Mouse (Mus musculus): ENCODE data around the gene Zdhhc14.
"Not testable (repeated sequence)": the region's sequence is repeated elsewhere in the genome, so short reads cannot be mapped to it uniquely, and the experiment has no call there.

Gene Zdhhc14

DNA sequence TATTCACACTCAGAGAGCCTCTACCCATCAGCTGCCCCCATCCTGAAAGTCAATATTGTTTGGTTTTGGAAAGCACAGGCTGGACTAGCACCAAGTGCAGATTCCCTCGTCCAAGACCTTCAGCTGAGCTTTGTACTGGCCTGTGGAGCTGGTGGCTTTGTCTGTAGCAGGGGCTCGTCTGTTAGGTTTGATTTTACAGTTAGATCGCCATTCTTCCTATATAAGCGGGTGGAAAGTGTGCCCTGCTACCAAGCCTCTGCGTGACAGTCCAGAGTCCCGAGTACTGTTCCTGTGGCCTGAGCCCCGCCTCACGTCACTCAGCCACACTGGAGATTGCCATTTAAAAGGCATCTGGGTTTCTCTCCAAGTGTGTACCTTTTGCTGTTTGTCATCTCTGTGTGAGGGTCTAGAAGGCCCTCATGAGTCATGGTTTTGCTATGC, 113.8 kb downstream of the Zdhhc14 start:
- peak; percentile 53 for DNase-seq (ENCODE audit: inconsistent ontology term)

DNA sequence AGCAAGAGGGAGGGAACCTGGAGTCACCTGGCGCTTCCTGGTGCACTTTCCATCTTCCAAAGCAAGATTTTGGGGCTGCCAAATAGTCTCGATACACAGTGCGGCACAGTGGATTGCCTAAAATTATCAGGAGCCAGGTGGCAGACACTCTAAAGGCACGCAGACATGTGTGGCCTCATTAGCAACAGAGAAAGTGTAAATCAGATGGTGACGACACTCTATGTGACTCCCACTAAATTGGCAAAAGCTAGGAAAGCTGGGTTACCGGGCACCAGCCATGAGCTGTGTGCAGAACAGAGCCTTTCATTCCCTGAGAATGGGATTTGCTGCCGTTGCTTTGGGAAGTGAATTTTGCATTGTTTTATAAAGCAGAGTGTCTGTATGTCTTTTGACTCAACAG, 115.0 kb downstream of the Zdhhc14 start:
- DNase-seq (ENCODE audit: inconsistent ontology term) = no peak

DNA sequence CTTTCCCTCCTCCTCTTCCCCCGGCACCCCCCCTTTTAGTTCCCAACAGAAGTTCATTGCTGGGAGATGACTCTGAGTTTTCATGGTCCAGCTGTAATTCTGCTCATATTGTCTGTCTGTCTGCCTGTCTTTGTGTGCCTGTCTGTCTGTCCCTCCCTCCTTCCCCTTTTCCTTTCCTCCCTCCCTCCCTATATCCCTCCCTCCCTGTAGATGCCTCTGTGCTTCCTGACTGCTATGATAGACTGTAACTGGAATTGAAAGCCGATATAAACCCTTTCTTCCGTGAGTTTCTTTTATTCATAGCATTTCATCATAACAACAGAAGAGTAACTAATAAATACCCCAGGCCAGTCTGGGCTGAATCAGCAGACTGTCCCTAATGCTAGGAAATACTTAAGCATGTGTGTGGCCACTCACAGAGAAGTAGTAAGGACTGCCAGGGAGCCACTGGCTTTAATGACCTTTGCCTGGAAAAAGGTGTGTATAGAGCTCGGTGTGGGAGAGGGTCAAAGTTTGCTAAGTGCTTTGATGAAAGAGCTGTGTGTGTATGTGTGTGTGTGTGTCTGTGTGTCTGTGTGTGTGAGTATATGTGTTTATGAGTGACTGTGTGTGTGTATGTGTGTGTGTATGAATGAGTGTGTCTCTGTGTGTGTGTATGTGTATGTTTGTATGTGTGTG, 117.7 kb downstream of the Zdhhc14 start:
- no peak for DNase-seq (ENCODE audit: inconsistent ontology term)

DNA sequence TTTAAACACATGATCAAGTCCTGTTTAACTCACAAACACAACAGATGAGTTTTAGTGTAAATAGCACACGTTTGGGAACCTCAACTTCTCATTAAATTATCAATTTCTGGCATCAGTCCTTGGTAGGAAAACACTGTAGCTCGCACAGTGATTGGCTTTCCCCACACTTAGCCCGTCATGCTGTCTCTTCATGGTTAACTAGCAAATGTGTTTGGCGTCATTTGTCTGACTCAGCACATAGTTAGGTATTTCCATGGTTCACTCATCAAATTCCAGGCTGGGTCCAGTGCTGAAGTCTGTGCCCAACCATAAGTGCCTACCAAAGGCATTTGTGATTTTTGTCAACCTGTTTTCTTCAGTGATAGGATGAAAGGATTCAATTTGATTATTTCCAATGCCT, 119.9 kb downstream of the Zdhhc14 start:
- peak; percentile 75 for DNase-seq (ENCODE audit: inconsistent ontology term)

DNA sequence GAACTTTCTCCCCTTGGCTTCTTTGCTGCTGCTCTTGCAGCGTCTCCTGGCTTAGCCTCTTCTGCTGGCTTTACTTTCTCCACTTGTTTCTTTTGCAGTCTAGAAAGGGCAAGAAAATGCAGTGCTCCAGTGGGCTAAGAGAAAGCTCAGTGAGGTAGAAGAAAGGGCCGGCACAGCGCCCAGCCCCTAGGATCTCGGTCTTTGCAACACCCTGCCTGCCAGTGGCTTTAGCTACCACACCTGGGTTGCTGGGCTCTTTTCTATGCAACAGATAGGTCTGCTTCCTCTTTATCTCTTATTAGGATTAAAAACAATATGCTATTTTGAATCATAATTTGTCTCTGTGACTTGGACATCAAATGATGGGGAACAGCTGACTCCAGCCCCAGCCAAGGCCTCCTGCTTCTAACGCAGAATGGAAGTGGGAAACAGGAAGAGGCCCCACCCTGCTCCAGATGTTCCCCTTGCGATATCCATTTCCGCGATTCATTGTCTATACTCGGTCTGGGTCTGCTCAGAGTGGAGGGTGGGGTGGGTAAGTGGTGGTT, 122.5 kb downstream of the Zdhhc14 start:
- DNase-seq (ENCODE audit: inconsistent ontology term) = no peak

DNA sequence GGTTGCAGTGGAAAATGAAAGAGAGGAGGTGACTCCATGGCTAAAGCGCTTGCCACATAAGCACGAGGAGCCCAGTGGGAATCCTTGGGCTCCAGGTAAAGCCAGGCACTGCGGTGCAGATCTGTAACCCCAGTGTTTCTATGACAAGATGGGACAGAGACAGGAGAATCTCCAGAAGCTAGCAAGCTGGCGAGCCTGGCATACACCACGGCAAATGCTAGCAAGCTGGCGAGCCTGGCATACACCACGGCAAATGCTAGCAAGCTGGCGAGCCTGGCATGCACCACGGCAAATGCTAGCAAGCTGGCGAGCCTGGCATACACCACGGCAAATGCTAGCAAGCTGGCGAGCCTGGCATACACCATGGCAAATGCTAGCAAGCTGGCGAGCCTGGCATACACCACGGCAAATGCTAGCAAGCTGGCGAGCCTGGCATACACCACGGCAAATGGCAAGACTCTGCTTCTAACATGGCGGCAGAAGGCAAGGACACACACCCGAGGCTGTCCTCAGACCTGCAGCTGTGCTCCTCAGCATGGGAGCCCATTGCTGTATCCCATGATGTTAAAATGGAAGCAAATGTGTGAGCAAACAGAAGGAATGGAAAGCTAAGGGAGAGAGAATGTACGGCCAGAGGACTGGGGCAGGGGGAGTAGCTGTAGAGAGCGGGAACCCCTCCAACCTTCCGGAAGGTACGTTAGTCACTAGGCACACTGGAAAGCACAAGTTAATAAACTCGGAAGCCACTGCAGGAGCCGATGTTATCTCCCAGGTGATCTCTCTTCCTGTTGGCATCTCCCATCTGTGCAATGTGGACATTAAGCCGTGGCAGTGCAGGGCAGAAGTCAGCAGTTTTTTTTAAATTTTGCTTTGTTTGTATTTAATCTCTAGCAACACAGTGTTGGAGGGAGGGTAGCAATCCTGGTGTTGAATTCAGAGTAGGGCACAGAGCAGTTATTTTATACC, 129.6 kb downstream of the Zdhhc14 start:
- DNase-seq (ENCODE audit: inconsistent ontology term) = no peak

DNA sequence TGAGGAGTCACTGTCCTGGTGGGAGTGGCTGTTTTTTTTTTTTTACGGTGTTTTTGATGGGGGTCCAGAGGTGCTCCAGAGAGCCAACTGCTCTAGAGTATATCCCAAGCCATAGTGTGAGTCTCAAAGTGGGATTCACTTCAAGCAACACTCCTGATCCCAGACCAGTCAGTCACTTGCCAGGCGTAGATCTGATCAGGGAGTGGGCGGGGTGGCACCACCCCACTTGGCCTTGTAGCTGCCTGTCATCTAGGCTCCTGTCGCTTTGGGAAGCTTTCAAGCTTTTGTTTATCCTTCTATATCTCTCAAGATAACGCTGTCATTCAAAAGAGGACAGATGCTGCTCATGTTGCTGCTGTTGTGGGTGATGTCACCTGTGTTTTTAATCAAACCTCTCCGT, 130.4 kb downstream of the Zdhhc14 start:
- DNase-seq (ENCODE audit: inconsistent ontology term) = no peak

DNA sequence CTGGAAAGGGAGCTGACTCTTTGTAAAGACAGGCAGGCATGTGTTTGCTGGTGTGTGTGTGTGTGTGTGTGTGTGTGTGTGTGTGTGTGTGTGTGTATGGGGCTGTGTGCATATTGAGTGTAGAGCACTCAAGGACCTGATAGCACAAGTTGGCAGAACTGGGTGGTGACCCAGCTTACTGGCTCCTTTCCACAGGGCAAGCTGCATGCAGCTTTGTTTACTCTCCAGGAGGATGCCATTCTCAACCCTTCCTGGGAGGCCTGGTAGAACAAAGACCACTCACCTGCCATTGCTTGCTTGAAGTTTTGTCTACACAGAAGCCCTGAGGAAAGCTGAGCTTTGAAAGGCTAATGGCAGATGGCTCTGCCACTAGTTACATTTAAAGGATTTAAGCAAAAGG, 130.8 kb downstream of the Zdhhc14 start:
- DNase-seq (ENCODE audit: inconsistent ontology term) = no peak

DNA sequence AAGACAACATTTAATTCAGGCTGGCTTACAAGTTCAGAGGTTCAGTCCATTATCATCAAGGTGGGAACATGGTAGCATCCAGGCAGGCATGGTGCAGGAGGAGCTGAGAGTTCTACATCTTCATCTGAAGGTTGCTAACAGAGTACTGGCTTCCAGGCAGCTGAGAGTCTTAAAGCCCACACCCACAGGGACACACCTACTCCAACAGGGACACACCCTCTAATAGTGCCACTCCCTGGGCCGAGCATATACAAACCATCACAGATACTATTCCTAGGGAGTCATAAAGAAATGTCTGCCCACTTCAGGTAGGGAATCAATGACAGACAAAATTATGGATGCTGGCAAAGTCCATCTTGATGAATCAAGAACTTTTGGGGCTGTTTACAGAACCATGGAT, 132.5 kb downstream of the Zdhhc14 start:
- DNase-seq (ENCODE audit: inconsistent ontology term) = not testable (repeated sequence)

DNA sequence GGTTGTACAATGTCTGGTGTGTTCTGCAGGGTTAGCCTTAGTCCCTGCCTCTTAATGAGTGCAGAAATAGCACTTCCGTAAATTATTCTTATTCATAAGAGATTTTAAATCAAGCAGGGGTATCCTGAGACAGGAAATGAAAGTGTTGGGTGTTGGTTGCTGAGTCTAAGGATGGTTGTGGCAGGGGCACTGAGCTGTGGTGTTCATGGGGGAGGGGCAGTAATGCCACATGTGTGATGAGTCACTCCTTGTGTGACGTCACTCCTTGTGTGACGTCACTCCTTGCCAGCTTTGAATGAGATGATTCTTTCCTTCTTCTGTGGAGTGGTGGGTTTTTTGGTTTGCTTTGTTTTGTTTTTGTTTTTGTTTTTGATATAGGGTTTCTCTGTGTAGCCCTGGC, 134.0 kb downstream of the Zdhhc14 start:
- DNase-seq (ENCODE audit: inconsistent ontology term) = no peak

DNA sequence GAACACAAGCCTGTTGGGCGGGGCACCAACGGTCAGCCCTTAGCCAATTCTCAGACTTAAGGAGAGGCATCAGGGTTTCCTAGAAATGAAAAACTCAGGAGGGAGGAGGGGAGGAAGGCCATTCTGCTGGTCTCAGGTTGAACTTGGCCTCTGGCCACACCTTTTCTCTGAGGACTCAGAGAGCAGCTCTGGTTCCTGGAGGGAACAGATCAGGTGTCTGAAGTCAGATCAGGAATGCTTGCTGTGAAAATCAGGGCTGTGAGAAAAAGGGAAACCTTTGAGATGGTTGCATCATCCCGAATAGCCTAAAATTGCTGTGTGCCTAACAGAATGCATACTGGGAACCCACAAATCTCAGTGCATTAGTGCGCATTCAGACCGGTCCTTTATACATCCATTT, 135.3 kb downstream of the Zdhhc14 start:
- no peak for DNase-seq (ENCODE audit: inconsistent ontology term)

DNA sequence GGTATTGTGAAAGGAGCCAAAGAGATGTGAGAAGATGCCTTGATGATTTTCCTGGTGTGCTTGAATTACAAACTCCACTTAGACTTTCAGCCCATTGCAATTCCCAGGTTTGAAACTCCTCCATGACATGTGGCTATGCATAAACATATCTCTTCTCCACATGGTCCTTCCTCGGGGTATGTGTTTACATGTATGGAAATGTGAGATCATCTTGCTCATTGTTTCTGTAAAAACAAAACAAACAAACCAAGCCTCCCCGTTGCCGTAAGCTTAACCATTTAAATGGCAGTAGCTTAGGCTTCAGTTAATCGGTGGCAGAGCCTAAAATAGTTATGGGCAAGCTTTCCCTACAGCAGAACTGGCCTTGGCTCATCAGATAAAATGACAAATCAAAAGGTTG, 137.3 kb downstream of the Zdhhc14 start:
- no peak for DNase-seq (ENCODE audit: inconsistent ontology term)

DNA sequence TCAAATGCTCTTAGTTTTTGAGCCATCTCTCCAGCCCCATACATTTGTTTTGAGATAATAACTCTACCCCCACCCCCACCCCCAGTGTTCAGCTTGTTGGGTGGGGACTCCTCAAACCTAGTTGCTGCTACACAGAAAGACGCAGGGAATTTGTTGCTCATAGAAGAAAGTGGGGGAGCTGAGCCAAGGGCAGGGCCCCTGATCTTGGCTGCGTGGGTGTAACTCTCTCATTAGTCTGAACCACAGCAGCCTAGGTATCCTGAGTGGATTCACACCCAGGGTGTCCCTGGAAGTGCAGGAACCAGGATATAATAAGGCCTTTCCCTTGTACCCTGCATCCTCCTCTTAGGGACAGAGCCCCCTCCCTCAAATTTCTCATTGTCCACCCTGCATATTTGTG, 142.9 kb downstream of the Zdhhc14 start:
- DNase-seq (ENCODE audit: inconsistent ontology term) = peak; percentile 65

DNA sequence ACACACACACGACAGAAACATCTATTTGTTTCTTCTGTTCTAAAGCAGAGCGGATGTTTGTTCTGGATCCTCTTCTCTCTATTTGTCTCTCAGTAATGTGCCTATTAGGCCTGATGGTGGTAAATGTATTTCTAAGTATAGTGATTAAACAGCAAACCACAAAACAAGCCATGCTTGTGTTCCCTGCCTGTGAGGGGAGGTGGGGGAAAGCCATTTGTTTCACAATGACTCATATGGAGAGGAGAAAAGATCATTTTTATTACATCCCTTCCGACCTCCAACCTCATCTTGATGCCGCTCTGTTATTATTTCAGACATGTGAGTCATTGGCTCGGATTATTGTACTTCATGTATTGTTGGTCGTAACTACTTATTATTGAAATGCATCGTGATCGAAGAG, 149.1 kb downstream of the Zdhhc14 start:
- DNase-seq (ENCODE audit: inconsistent ontology term) = no peak

DNA sequence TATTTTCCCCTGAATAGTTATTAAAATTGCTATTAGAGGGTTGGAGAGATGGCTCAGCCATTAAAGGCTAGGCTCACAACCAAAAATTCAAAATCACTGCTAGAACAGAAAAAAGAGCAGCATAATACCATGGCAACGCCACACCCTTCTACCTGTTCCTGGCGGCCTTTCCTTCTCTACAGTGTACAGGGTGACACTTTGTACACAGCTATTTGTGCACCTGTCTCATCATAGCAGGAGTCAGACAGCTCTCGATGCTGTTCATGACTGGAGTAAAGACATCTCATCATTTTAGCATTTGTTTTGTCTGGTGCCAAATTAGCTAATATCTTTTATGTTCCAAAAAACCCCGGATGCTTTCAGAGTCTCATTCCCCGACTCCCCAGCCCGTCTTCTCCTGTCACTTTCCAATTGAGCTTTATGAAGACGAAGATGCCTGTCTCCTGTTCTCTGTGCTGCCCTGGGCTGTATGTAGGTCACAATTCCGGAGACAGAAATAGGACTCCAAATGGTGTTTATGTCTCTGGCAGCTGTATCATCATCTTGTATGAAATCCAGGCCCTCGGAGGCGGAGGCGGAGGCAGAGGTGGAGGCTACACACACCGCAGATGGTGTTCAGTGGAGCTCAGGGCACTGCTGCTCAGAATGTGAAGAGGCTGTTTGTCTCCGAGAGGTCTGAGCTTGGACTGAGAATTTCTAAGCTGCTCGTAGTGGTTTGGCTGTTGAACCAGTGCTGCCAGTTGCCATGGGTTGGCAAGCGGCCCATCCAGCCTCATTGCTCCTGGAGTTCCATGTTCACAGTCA, 150.8 kb downstream of the Zdhhc14 start:
- peak; percentile 86 for DNase-seq (ENCODE audit: inconsistent ontology term)

DNA sequence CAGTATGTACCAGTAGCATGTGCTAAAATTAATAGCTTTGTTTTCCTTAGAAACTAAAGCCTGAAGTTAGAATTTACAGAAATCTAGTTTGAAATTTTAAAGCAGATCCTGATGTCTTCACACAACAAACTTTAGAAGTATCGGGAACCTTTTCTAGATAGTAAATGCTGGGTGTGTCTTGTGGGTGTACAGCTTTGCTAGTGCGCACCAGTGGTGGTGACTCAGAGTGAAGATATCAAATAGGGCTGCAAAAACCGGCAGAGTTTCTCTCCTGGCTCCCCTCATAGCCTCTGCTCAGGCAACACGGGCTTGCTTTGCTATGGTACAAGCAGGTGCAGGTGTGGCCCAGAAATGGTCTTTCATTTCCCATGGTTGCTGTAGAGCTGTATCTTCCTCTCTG, 157.8 kb downstream of the Zdhhc14 start:
- no peak for DNase-seq (ENCODE audit: inconsistent ontology term)

DNA sequence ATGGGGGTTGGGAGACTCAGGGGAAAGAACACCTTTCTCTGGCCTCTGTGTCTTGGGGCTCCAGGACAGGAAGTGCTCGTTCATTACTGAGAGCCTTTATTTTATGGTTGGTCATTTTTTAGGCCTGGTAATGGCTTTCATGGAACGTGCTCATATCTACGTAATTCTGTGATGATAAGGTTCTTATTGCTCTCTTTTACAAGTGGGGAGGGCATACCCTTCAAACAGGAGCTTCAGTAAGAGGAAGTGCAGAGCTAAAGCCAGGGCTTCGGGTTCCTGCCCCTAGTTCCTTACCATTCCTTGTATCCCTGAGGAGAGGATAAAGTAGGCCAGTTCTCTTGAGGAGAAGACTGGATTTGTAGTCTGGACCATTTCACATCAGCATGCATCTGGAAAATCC, 158.3 kb downstream of the Zdhhc14 start:
- DNase-seq (ENCODE audit: inconsistent ontology term) = no peak

DNA sequence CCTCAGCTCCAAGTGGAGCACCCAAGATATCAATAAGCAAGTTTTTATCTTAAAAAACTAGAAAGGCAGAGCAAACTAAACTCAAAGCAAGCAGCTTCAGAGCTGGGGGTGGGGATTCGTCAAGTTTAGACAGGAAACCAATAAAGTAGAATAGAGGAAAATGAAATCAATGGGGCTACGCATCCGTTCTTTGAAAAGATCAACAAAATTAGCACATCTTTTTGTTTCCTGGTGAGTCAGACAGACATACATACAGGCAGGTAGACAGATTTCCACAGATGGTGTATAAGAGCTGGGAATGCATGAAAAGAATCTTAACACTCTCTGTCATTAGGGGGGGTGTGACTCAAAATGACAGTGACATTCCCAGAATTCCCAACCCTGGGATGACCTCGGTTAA, 159.2 kb downstream of the Zdhhc14 start:
- no peak for DNase-seq (ENCODE audit: inconsistent ontology term)

DNA sequence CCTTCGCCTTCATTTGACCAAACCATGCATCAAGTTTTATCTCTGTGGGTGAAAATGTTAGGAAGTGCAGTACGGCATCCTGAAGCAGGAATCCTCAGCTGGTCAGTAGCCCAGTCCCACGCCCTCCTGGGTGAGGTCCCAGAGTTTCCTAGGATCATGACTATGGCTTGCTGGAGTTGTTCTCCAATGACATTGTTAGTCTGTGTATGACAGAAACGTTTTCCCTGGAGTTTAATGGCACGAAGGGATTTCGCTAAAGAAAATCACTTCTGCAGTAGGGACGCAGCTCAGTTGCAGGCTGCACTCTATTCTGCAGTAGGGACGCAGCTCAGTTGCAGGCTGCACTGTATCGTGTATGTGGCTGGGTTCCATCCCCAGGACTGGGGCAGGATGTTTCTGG, 161.6 kb downstream of the Zdhhc14 start:
- no peak for DNase-seq (ENCODE audit: inconsistent ontology term)

DNA sequence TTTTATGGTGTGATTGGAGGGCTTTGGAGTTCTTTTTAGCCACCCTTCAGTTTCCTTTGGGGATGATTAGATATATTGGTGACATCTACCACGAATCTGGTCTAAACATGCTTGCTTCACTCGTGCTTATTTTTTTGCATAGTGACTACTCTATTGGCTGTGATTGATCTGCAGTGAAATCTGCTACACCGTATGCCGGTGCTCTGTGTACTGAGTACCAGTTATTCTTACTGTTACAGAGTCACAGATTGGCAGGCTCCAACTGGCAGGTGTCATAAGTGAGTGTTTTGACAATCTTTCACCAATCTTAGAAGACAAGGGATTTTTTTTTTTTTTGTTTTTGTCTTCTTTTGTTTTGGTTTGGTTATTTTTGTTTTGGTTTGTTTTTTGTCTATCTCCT, 163.2 kb downstream of the Zdhhc14 start:
- no peak for DNase-seq (ENCODE audit: inconsistent ontology term)

DNA sequence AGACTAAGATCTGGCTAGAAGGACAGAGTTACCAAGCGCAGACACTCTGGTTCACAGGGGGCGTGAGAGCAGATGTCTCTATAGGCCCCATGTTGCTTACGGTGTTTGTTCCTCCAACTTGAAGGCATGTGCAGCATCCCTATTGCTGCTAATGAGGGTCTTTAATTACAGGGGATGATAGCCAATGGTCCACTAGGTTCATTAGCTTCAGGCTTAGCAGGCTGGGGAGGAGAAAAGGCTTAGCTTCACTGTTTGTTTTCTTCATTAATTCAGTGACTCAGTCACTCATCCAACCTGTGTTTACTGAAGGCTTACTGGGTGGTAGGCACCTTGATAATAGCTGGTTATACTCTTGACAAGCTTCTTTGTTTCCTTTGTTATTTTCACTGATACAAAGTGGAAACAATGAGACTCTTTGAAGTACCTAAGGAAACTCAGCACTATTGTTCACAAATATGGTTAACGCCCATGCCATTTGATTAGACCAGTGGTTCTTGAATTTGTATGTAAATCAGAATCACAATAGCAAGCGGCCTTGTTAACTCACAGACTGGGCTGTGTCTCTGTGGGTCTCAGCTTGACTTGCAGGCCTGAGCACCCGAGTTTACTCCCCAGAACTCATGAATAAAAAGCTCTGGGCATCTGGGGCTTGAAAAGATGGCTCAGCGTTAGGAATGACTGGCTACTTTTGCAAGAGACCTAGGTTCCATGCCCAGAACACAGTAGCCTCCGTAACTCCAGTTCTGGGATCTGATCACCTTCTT, 168.1 kb downstream of the Zdhhc14 start:
- peak; percentile 36 for DNase-seq (ENCODE audit: inconsistent ontology term)
